Mouse (Mus musculus): ENCODE measurements around the gene Xirp1.

- no peak for TF ChIP-seq CTCF (IDR thresholded peaks at IDR 0.05; ENCODE audit: low read depth, low read length)
- no peak for TF ChIP-seq POLR2A (IDR thresholded peaks at IDR 0.05; ENCODE audit: borderline replicate concordance, low read depth, low read length)
These were observed 11.9 kb downstream of the Xirp1 start for GRCm38 (mm10) chr9:120011533-120011932.

Data from bone marrow macrophage, adult 2 months (primary cell).